Mouse (Mus musculus): ENCODE data around the gene Tbc1d22a.

GRCm38 (mm10) chr15:86354932-86355331 is 140.7 kb downstream of the Tbc1d22a start:
- TF ChIP-seq POLR2A (IDR thresholded peaks at IDR 0.05; ENCODE audit: control insufficient read depth, extremely low read depth, insufficient read depth, low read length, poor library complexity) = no peak
- no peak for TF ChIP-seq CTCF (IDR thresholded peaks at IDR 0.05; ENCODE audit: borderline replicate concordance, control insufficient read depth, extremely low read depth, insufficient read depth, low read length, poor library complexity)

All from thymus, adult 2 months (tissue).